Mouse (Mus musculus) kidney, adult 18-20 months (tissue): Measurements from ENCODE around the gene Adora2b.
A peak's percentile ranks its signal among the peaks of the same experiment; 100 is the strongest.

Experiments used
- DNase-seq: peaks from one replicate; pipeline ENCODE4 v3.0.0; 2021

Adora2b gene

GRCm38 (mm10) chr11:62248401-62249244, at the start of gene Adora2b:
Gene Adora2b (plus strand): TSS chr11:62248984.
- DNase-seq, result peak; percentile 77

GRCm38 (mm10) chr11:62200901-62201512, 47.8 kb upstream of the Adora2b start:
- no peak for DNase-seq

GRCm38 (mm10) chr11:62202645-62203044, 46.1 kb upstream of the Adora2b start:
- no peak for DNase-seq

GRCm38 (mm10) chr11:62209111-62209510, 39.7 kb upstream of the Adora2b start:
- DNase-seq, result no peak

- peak; percentile 31 for DNase-seq
These were observed 38.9 kb upstream of the Adora2b start for GRCm38 (mm10) chr11:62209891-62210290.

GRCm38 (mm10) chr11:62213384-62213989, 35.3 kb upstream of the Adora2b start:
- no peak for DNase-seq

DNA sequence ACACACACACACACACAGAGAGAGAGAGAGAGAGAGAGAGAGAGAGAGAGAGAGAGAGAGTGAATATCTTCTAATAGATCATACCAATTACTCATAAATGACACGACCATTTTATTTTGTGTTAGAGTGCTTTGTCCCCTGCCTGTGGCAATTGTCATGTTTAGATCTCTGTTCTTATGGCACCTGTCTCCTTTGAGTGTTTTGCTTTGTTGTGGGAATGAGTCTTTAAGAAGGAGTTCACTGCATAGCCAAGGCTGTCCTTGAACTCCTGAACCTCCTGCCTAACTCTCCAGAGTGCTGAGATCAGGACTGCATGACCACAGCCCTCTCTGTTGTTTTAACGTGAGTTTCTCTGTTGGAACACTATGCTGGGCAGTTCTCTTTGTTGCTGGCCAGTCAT, 33.7 kb upstream of the Adora2b start:
- no peak for DNase-seq

GRCm38 (mm10) chr11:62217751-62218150, 31.0 kb upstream of the Adora2b start:
- no peak for DNase-seq

GRCm38 (mm10) chr11:62220756-62221510, 27.9 kb upstream of the Adora2b start:
- no peak for DNase-seq

DNA sequence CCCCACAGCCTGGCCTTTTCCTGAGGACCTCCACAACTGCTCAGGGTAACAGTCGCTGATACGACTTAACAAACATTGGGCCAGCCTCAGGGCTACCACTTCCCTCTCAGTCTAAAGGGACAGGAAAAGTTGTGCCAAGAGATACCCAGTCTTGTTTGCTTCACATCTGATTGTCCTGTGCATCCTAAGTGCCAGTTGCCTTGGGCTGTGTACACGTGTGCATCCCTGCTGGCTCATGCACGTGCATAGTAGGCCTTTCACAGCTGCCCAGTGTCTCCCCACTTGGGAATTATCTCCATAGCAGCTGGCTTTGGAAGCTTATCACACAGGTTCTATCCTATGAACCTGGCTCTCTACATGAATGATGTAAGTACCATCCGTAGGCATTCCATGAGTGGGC, 25.4 kb upstream of the Adora2b start:
- no peak for DNase-seq

DNA sequence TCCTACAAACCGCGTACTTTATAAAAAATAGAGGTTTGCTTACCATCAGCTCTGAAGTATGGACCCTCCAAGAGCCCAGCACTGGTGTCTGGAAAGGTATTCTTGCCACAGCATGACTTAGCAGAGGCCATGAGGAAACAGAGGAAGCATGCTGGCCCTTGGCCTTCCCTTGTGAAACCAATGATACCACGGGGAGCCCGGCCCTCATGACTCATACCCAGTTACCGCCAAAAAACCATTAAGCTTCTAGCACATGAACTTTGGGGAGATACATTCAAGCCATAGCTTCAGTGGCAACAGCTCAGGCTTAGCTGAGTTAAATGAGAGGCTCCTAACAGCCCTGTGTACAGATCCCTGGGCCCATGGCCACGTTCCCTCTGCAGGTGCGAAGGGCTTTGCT, 24.8 kb upstream of the Adora2b start:
- DNase-seq, result no peak

DNA sequence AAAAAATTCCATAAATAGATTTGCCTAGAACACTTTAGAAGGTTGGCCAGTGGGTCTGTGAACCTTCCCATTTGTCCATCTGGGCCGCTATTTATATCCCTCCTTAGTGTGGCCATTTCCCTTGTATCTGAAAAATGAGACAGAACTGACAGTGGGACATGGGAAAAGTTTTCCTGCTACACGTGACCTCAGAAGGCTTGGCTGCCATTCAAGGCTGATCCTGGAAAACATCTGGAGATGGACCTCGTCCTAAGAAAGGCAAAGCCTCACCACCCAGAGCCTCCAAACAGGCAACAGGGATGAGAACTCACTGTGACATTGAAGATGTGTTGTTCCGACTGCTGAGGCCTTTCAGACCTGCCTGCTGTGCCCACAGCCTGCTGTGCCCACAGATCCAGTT, 24.0 kb upstream of the Adora2b start:
- no peak for DNase-seq

GRCm38 (mm10) chr11:62240631-62241261, 8.0 kb upstream of the Adora2b start:
- DNase-seq, result peak; percentile 45

GRCm38 (mm10) chr11:62243871-62244270, 4.9 kb upstream of the Adora2b start:
- DNase-seq, result no peak

DNA sequence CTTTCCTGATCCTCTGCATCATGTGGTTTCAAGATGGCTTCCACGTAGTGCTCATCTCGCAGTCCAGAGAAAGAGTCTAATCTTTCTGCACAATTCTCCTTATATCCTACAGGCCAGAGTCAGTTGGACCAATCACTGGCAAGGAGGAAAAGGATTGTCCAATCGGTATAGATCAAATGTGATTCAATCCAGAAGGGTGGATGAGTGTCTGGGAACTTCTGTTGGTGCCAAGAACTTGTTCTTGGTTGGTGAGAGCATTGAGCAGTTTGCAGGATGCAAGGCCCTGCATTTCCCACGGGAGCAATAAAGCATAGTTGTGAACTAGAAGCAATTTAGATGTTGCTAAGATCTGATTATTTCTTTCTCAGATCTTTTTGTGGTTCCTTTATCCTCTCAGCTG, 4.3 kb upstream of the Adora2b start:
- DNase-seq, result no peak

DNA sequence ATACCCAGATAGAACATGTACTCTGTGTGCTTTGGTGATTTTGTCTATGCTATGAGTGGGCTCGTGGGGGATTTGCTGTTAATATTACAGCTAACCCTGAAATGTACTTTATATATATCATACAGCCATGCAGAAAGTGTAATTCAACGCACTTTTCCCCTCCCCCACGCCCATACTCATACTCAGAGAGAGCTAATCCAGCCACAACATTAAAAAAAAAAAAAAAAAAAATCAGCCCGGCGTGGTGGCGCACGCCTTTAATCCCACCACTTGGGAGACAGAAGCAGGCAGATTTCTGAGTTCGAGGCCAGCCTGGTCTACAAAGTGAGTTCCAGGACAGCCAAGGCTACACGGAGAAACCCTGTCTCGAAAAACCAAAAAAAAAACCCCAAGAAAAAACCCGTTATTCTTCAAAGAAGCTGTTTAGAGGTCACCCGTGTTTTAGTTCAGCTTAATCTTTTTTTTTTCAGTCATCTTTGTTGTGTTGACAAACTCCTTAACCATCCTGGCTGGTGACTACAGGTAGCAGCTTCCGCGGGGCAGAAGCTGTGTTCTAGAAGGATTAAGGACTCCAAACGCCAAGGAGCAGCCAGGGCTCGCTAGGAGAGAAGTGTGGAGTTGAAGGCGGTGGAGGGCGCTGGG, 904 bp upstream of the Adora2b start:
- no peak for DNase-seq

GRCm38 (mm10) chr11:62249266-62250037, 668 bp downstream of the Adora2b start:
- DNase-seq, result peak; percentile 75

DNA sequence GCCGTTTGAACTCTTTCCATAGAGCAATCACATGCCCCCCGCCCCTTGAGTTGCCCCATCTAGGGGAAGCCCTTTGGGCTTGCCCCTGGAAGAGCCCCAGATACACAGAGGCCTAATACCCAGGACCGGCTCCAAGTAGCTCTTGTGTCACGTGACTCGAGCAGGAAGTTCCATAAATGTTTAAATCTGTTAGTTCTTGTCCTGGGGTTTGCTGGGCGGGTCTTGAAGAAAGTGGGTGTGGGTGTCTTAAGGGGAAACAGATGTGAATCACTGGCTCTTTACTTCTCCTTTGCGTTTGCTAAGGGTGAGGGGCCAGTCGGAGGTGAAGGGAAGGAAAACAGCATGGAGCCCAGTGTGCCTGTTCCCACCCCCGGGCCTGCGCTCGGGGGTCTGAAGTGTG, 2.3 kb downstream of the Adora2b start:
- no peak for DNase-seq

DNA sequence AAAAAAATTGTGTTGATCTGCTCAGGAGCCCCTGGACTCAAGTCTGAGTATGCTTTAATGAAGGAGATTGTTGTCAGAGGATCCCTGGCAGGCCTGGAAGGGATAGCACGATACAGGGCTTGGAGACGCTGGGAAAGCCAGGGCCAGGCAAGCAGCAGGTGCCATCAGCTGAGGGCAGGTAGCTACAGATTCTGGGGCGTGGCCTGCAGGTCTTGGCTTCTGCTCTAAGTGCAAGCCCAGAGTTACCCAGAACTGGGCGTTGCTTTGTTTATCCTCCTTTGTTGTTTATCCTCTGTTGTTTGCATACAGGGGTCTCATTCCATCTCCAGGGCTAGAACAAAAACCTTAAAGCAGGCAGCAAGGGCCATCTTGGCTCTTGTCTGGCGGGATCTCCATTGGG, 4.6 kb downstream of the Adora2b start:
- no peak for DNase-seq

DNA sequence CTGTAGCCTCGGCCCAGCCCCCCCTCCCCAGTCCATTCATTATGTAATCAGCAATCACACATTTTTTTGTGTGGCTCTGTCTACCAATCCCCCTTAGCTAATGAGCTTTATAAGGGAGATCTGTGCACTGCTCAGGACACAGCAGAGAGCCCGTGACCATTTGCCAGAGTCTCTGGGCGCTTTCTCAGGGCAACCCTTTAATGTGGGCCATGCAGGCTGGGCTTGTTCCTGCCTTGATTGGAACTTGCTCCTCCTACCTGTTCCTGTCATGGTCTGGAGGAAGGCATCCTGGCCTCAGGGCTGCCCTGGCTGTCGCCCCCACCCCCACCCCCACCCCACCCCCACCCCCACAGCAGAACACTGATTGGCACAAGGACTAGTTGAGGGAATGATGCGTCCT, 10.4 kb downstream of the Adora2b start:
- no peak for DNase-seq

- DNase-seq, result no peak
These were observed 14.8 kb downstream of the Adora2b start for GRCm38 (mm10) chr11:62263599-62263998.

- no peak for DNase-seq
These were observed 15.2 kb downstream of the Adora2b start for GRCm38 (mm10) chr11:62264018-62264417.
